Mouse (Mus musculus) G1E (cell line): ENCODE results near the gene Pth1r. TPM values are rescaled to one million over a fixed set of nuclear protein-coding genes. Genes with fewer than 3 reads are reported as not detected.

ENCODE experiments used
- ATAC-seq: 2 replicates; pipeline ENCODE4 v1.8.0; 2016; ENCODE audit warnings: mild to moderate bottlenecking; ENCODE audit not compliant: insufficient number of reproducible peaks, poor library complexity, low FRiP score, severe bottlenecking; ENCODE audit errors: extremely low read depth
- DNase-seq: peaks from one replicate; pipeline ENCODE4 v3.0.0; 2012; ENCODE audit warnings: low spot score
- H3K27me3 ChIP-seq: 2 replicates; pipeline ENCODE4 v1.6.1; 2012; ENCODE audit warnings: mild to moderate bottlenecking, low read length, inconsistent platforms; ENCODE audit not compliant: insufficient read depth
- H3K36me3 ChIP-seq: replicated peaks from 2 replicates; pipeline ENCODE3; 2012; ENCODE audit warnings: mild to moderate bottlenecking, inconsistent platforms
- H3K4me1 ChIP-seq: 2 replicates; pipeline ENCODE4 v1.6.1; 2012; ENCODE audit warnings: low read depth, low read length, inconsistent platforms, mixed read lengths; ENCODE audit not compliant: insufficient read depth
- H3K4me3 ChIP-seq: 2 replicates; pipeline ENCODE4 v1.5.1; 2012; ENCODE audit warnings: low read depth, mild to moderate bottlenecking, inconsistent platforms, low read length, moderate library complexity, mixed read lengths
- H3K9me3 ChIP-seq: replicated peaks from 2 replicates; pipeline ENCODE4 v1.6.1; 2012; ENCODE audit warnings: inconsistent platforms
- CTCF ChIP-seq: IDR thresholded peaks from 2 replicates; pipeline ENCODE4 v1.5.1; 2012; ENCODE audit warnings: low read depth, low read length, inconsistent platforms, mixed read lengths
- GATA1 ChIP-seq: IDR thresholded peaks from 2 replicates; pipeline ENCODE4 v1.6.1; 2012; ENCODE audit warnings: borderline replicate concordance, low read length, inconsistent platforms, mixed read lengths
- GATA2 ChIP-seq: IDR thresholded peaks from 2 replicates; pipeline ENCODE4 v1.6.1; 2012; ENCODE audit warnings: low read depth, low read length, inconsistent platforms, borderline replicate concordance
- POLR2AphosphoS5 ChIP-seq: IDR thresholded peaks from 2 replicates; pipeline ENCODE4 v1.6.1; 2012; ENCODE audit warnings: low read depth, low read length, inconsistent platforms; ENCODE audit not compliant: insufficient replicate concordance
- TAL1 ChIP-seq: conservative IDR thresholded peaks from 2 replicates; pipeline ENCODE4 v1.6.1; 2012; ENCODE audit warnings: low read depth, low read length, inconsistent platforms, mixed read lengths
- polyA plus RNA-seq: library from polyadenylated mRNA; stranded (reverse); fragments of >175 nt; gene quantifications from 2 replicates; pipeline ENCODE4 v1.2.3, GENCODE M21; 2012
- total RNA-seq, 2 experiments: library from RNA; stranded (forward) in 1 of 2; stranded (reverse) in 1 of 2; fragments of 200-1000 nt in 1 of 2; fragments of >200 nt in 1 of 2; fragmentation: Nextera tagmentation in 1 of 2; gene quantifications; 2 replicates each; pipeline ENCODE4 v1.2.3; 2014 to 2017

Pth1r gene
- total and polyA plus RNA-seq, 3 experiments = 0.03 TPM; not detected in 2

DNA sequence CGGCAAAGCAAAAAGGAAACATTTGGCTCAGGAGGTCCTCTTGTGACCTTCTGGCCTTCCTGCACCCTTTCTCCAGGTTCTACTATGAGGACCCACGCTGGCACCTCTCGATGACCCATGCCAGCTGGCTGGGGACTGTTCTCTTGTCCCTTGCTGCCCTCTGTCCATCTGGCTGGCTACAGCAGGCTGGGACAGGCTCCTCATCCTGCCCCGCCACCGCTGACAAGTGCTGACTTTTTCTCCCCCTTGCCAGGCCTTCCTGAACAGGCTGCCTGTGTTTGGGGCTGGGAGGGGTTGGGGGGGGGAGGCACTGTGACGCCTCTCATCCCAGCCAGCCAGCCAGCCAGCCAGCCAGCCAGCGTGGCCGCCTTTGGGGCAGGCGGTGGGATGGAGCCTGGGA is 10.6 kb downstream of the Pth1r start:
- Histone ChIP-seq H3K27me3 (peaks cover 64% of the 10 kb centered on the region), H3K36me3 (no peaks in the 10 kb centered on the region), H3K4me3 (no peak overlapping the region), H3K4me1 (peaks cover 19% of the 10 kb centered on the region), H3K9me3 (no peaks in the 10 kb centered on the region)
- TF ChIP-seq POLR2AphosphoS5 = no peak
- no peak for TF ChIP-seq TAL1
- TF ChIP-seq GATA2 = no peak
- no peak for TF ChIP-seq CTCF
- no peak for TF ChIP-seq GATA1
- DNase-seq (no peak), ATAC-seq (no peak)

DNA sequence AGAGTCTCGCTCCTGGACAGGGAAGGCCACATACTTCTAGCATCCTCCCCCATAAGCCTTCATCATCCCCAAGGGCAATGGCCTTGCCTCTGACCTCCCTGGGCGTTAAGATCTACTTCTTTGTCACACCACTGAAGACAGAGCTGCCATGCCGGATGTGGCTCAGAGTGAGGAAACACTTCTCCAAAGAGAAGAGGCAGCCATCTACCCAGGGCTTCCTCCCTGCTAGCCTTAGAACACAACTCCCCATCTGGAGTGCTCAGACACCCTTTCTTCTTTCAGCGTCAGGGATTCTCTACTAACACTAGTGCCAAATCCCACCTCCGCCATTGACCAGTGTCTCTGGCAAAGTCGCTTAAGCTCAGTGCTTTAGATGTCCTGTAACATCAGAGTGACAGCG is 12.8 kb downstream of the Pth1r start:
- peaks cover 67% of the 10 kb centered on the region for H3K27me3 ChIP-seq
- no peak for TF ChIP-seq POLR2AphosphoS5
- no peak for TF ChIP-seq GATA1
- TF ChIP-seq GATA2 = no peak
- TF ChIP-seq TAL1 = no peak
- no peak for TF ChIP-seq CTCF
- DNase-seq = no peak

DNA sequence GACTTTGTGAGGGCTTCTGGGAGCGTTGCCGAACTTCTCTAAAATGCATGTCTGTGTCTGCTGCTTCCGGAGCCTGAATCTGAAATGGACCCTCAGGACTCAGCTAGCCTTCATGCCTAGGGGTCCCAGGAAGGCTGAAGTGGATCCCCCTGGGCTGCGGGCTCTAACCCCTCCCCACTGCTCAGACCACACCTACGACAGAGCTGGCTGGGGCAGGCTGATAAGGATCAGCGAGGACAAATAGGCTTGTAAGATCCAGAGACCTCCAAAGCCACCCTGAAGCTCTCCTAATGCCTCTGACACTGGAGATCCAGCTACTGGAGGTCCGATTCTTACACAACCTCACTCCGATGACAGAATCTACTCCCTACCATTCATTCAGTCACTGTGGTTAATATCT is 13.8 kb downstream of the Pth1r start:
- peaks cover 19% of the 10 kb centered on the region for H3K4me1 ChIP-seq
- TF ChIP-seq POLR2AphosphoS5 (no peak), GATA2 (no peak), CTCF (no peak), TAL1 (no peak), GATA1 (no peak)
- H3K27me3 ChIP-seq = peaks cover 71% of the 10 kb centered on the region
- peak overlapping the region; percentile 66; the same call in 1 of the 2 replicates for H3K4me3 ChIP-seq
- H3K9me3 ChIP-seq = no peaks in the 10 kb centered on the region
- DNase-seq = no peak
- no peak for ATAC-seq
- H3K36me3 ChIP-seq = no peaks in the 10 kb centered on the region

More for the DNA sequence above, 12.8 kb downstream of the Pth1r start:
- H3K4me1 ChIP-seq = peaks cover 19% of the 10 kb centered on the region
- H3K36me3 ChIP-seq = no peaks in the 10 kb centered on the region
- no peak for ATAC-seq
- H3K4me3 ChIP-seq = no peak overlapping the region
- H3K9me3 ChIP-seq = no peaks in the 10 kb centered on the region

DNA sequence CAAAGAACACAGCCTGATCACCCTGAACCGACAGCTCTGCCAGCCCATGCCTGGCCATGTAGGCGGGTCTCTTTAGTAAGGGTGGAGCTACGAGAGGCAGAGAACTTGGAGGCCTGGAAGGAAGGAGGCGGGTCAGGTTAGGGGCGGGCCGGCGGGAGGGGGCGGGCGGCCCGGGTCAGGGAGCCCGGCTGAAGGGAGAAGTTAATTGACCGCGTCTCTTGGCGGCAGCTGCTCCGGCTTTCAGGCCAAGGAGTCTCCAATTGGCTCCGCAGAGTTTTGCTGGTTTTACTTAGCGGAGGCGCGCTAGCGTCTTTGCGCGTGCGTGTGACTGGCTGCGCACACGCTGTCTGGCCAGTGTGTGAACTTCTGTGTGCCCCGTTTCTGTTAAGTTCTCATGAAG is 14.3 kb downstream of the Pth1r start:
- H3K27me3 ChIP-seq = peaks cover 74% of the 10 kb centered on the region
- no peak for TF ChIP-seq CTCF
- TF ChIP-seq POLR2AphosphoS5 = no peak
- TF ChIP-seq GATA1 = no peak
- no peak for TF ChIP-seq TAL1
- TF ChIP-seq GATA2 = no peak
- ATAC-seq = peak; percentile 91
- no peaks in the 10 kb centered on the region for H3K9me3 ChIP-seq
- H3K4me3 ChIP-seq = peak overlapping the region; percentile 66; the same call in 1 of the 2 replicates
- peaks cover 19% of the 10 kb centered on the region for H3K4me1 ChIP-seq
- peak; percentile 89 for DNase-seq
- no peaks in the 10 kb centered on the region for H3K36me3 ChIP-seq

DNA sequence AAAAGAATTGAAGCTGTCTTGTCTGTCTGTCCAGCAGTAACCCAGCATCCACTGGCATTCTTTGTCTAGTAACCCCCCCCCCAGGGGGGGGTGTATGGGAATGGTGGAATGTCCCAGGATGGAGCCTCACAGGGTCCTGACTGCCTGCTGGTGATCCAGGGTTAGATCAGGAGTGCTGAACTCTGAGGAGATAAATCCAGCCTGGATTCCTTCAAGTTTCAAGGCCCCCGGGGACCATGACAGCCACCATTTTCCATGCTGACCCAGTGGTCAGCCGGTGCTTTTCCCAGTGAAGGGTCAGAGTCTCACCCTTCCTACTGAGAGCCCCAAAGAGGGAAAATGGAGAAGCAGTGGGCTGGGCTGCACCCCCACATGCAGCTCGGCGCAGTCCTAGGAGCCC is 15.1 kb downstream of the Pth1r start:
- H3K27me3 ChIP-seq = peaks cover 82% of the 10 kb centered on the region
- no peak overlapping the region for H3K4me3 ChIP-seq

DNA sequence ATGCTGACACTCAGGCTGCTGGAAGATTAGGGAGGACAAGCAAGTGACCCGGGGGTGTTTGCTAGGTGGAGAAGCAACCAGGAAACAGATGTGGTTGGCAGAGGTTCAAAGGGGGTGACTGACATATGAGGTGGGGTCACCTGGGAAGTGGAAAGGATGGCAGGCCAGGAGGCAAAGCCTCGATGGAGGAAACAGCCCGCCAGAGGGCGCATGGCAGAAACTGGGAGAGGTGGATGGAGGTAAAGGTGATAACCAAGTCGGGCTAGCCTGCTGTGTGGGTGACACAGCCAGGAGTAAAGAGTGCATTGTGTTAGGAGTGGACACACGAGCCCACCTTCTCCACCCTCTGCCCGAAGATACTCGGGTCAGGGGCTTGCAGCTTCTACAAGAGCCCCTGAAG is 17.1 kb downstream of the Pth1r start:
- DNase-seq = no peak
- TF ChIP-seq TAL1 (no peak), CTCF (peak; percentile 24; the same call in 1 of the 2 replicates)
- Histone ChIP-seq H3K4me1 (peaks cover 19% of the 10 kb centered on the region), H3K36me3 (no peaks in the 10 kb centered on the region), H3K4me3 (no peak overlapping the region), H3K27me3 (peaks cover 83% of the 10 kb centered on the region), H3K9me3 (no peaks in the 10 kb centered on the region)
- ATAC-seq = no peak

More for the DNA sequence above, 15.1 kb downstream of the Pth1r start:
- DNase-seq (no peak), ATAC-seq (no peak)
- no peak for TF ChIP-seq GATA2
- no peak for TF ChIP-seq POLR2AphosphoS5
- TF ChIP-seq CTCF = no peak
- TF ChIP-seq GATA1 = no peak
- no peak for TF ChIP-seq TAL1
- Histone ChIP-seq H3K4me1 (peaks cover 19% of the 10 kb centered on the region), H3K36me3 (no peaks in the 10 kb centered on the region), H3K9me3 (no peaks in the 10 kb centered on the region)
